In the genomic region with DNA sequence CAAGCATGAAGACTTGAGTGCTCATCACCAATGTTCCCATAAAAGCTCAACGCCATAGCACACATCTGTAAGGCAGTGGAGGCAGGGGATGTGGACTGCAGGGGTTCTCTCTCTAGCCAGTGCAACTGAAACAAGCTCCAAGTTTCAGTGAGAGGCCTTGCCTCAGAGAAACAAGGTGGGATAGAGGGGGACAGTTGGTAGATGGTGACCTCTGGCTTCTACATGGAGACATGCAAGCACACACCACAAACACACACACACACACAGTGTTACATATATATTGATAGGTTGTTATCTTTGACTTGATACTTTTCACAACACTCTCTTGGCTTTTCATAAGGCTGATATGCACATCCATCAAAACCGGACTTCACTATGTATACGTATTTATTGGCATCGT, we compare ENCODE assay signal across 16 mouse cellular contexts. TPM values are rescaled to one million over a fixed set of nuclear protein-coding genes. Genes with fewer than 3 reads are reported as not detected.
DNase-seq lines count a peak whose midpoint lies in the region; ATAC-seq and TF ChIP-seq lines count a peak whose summit lies in the region.
"Had no signal": no experiment of that assay in that cellular context is flagged by ENCODE, and none has a peak within 500 bp of the region (broad histone marks: within the 10 kb centered on the region; RNA-seq: fewer than 3 reads in every experiment).

No protein-coding gene starts in this region.

- no peak overlapping the region for H3K4me3 ChIP-seq in embryonic facial prominence, embryonic 13.5 days
- no peak overlapping the region for H3K4me3 ChIP-seq in embryonic facial prominence, embryonic 10.5 days
- H3K4me3 ChIP-seq in embryonic fibroblast, embryonic 13.5 days (ENCODE audit: insufficient read depth, low read length): no peak overlapping the region
- H3K4me3 ChIP-seq in macrophage (ENCODE audit: inconsistent target): no peak overlapping the region
- H3K4me3 ChIP-seq: forebrain, embryonic 13.5 days; hindbrain, embryonic 15.5 days had no signal

- 96% methylated on average over 4 of the region's 4 CpGs for WGBS in embryonic facial prominence, embryonic 13.5 days
- 95% methylated on average over 4 of the region's 4 CpGs for WGBS in embryonic facial prominence, embryonic 10.5 days
- WGBS in macrophage (ENCODE audit: missing documents): 44% methylated on average over 4 of the region's 4 CpGs

- TF ChIP-seq POLR2A in embryonic fibroblast, embryonic 13.5 days (IDR thresholded peaks at IDR 0.05; ENCODE audit: low read depth, low read length): no peak

- peaks cover 30% of the 10 kb centered on the region for H3K4me1 ChIP-seq in embryonic facial prominence, embryonic 13.5 days
- peaks cover 39% of the 10 kb centered on the region for H3K4me1 ChIP-seq in embryonic facial prominence, embryonic 10.5 days
- peaks cover 12% of the 10 kb centered on the region for H3K4me1 ChIP-seq in embryonic fibroblast, embryonic 13.5 days (ENCODE audit: control insufficient read depth, insufficient read depth, low read length)

- H3K27ac ChIP-seq in embryonic facial prominence, embryonic 13.5 days: peak overlapping the region; percentile 81; the same call in 1 of the 2 replicates
- H3K27ac ChIP-seq in embryonic facial prominence, embryonic 10.5 days (replicated peaks): no peak overlapping the region
- H3K27ac ChIP-seq in embryonic fibroblast, embryonic 13.5 days (ENCODE audit: insufficient read depth, low read length): peak overlapping the region; percentile 69
- peak overlapping the region; percentile 84 for H3K27ac ChIP-seq in macrophage
- H3K27ac ChIP-seq: forebrain, embryonic 13.5 days; heart, embryonic 15.5 days; hindbrain, embryonic 15.5 days; intestine, embryonic 15.5 days had no signal

- H3K9me3 ChIP-seq in embryonic facial prominence, embryonic 13.5 days: no peaks in the 10 kb centered on the region
- no peaks in the 10 kb centered on the region for H3K9me3 ChIP-seq in embryonic facial prominence, embryonic 10.5 days
- H3K9me3 ChIP-seq: forebrain, embryonic 13.5 days; heart, embryonic 15.5 days; hindbrain, embryonic 15.5 days; intestine, embryonic 15.5 days; kidney, embryonic 15.5 days had no signal

- H3K9ac ChIP-seq in embryonic facial prominence, embryonic 13.5 days: no peak overlapping the region
- H3K9ac ChIP-seq: forebrain, embryonic 13.5 days; heart, embryonic 15.5 days; hindbrain, embryonic 15.5 days; intestine, embryonic 15.5 days; kidney, embryonic 15.5 days; lung, embryonic 14.5 days had no signal

- H3K27me3 ChIP-seq in embryonic facial prominence, embryonic 13.5 days: peaks cover 34% of the 10 kb centered on the region
- H3K27me3 ChIP-seq in embryonic facial prominence, embryonic 10.5 days (replicated peaks; ENCODE audit: low read depth, poor library complexity, severe bottlenecking): peaks cover 51% of the 10 kb centered on the region

- ATAC-seq in embryonic facial prominence, embryonic 13.5 days (ENCODE audit: insufficient number of reproducible peaks, insufficient read depth, low FRiP score, low TSS enrichment, low read depth): no peak
- ATAC-seq: forebrain, embryonic 13.5 days; intestine, embryonic 15.5 days; midbrain, embryonic 16.5 days had no signal

- H3K79me2 ChIP-seq in macrophage (ENCODE audit: inconsistent target): peaks cover 21% of the 10 kb centered on the region

- no peaks in the 10 kb centered on the region for H3K36me3 ChIP-seq in embryonic facial prominence, embryonic 13.5 days
- H3K36me3 ChIP-seq in embryonic facial prominence, embryonic 10.5 days (replicated peaks): no peaks in the 10 kb centered on the region
- H3K36me3 ChIP-seq in macrophage (ENCODE audit: inconsistent target): no peaks in the 10 kb centered on the region
- H3K36me3 ChIP-seq: heart, embryonic 15.5 days; hindbrain, embryonic 15.5 days; intestine, embryonic 15.5 days; kidney, embryonic 15.5 days had no signal

- TF ChIP-seq CTCF in embryonic fibroblast, embryonic 13.5 days (IDR thresholded peaks at IDR 0.05; ENCODE audit: borderline replicate concordance, insufficient read depth, low read length): no peak

- H3K4me2 ChIP-seq in embryonic facial prominence, embryonic 13.5 days: no peak overlapping the region
- H3K4me2 ChIP-seq: forebrain, embryonic 13.5 days; hindbrain, embryonic 15.5 days had no signal

- DNase-seq in embryonic facial prominence, embryonic 10.5 days (ENCODE audit: low spot score): no peak
- DNase-seq in 416B (ENCODE audit: low read depth): peak; percentile 58
- no peak for DNase-seq in adrenal gland, adult 8-10 months
- DNase-seq in adrenal gland, postnatal 4 days (ENCODE audit: low spot score in 2 of 2): no peak
- DNase-seq: cerebellum, adult 11 months; cerebellum, postnatal 14 days had no signal

RNA-seq across cellular contexts. Expression of gene Syne3, which starts 2.7 kb away (rescaled TPM):
- polyA plus RNA-seq in embryonic facial prominence, embryonic 13.5 days (2015; fragmentation: Nextera tagmentation; extraction: Ambion mirVana): 1.3 and 1.6 TPM in 2 replicates
- 0.24 and 0.26 TPM in 2 replicates for polyA plus RNA-seq in embryonic facial prominence, embryonic 10.5 days (2016; fragmentation: Nextera tagmentation; extraction: Ambion mirVana)
- 13.6 and 15.9 TPM in 2 replicates for polyA plus RNA-seq in embryonic fibroblast, embryonic 13.5 days (2011; ENCODE audit: insufficient read length, low read depth, missing spikeins)
- total RNA-seq in macrophage (2018; cell fraction: chromatin; rRNA removed): 100 to 1,000 TPM in 3 of 26 experiments, 10 to 100 TPM in 21, 1 to 10 TPM in 2; 9.1 to 309 (median 31.2) TPM
- 10 to 100 TPM in 13 of 26 experiments, 1 to 10 TPM in 13; 4.6 to 56.9 (median 12.5) TPM for total RNA-seq in macrophage (2018; cell fraction: cytosol; rRNA removed)
- 100 to 1,000 TPM in 1 of 26 experiments, 10 to 100 TPM in 15, 1 to 10 TPM in 10; 6.6 to 122 (median 16.8) TPM for total RNA-seq in macrophage (2018; cell fraction: nucleus; rRNA removed)
- polyA plus RNA-seq in macrophage (2018): 6.4 to 13.5 TPM (median 8.7 TPM) in 3 replicates
- 10 to 100 TPM; 12.0 to 20.8 (median 16.8) TPM for total RNA-seq in adrenal gland, adult 8-10 months (2022)
- total RNA-seq in adrenal gland, postnatal 4 days (2021): 10 to 100 TPM; 11.3 to 11.7 TPM

RNA-seq across cellular contexts. Expression of gene Glrx5, which starts 20.2 kb away (rescaled TPM):
- polyA plus RNA-seq in embryonic facial prominence, embryonic 13.5 days (2015; fragmentation: Nextera tagmentation; extraction: Ambion mirVana): 149 and 158 TPM in 2 replicates
- 218 and 234 TPM in 2 replicates for polyA plus RNA-seq in embryonic facial prominence, embryonic 10.5 days (2016; fragmentation: Nextera tagmentation; extraction: Ambion mirVana)
- 37.6 and 45.1 TPM in 2 replicates for polyA plus RNA-seq in embryonic fibroblast, embryonic 13.5 days (2011; ENCODE audit: insufficient read length, low read depth, missing spikeins)
- 1 to 10 TPM in 20 of 26 experiments, under 1 TPM in 4, not detected in 2; 0.65 to 9.7 (median 2.2) TPM for total RNA-seq in macrophage (2018; cell fraction: chromatin; rRNA removed)
- total RNA-seq in macrophage (2018; cell fraction: cytosol; rRNA removed): 10 to 100 TPM; 14.1 to 26.6 (median 18.8) TPM
- 10 to 100 TPM in 3 of 26 experiments, 1 to 10 TPM in 23; 2.0 to 27.2 (median 7.0) TPM for total RNA-seq in macrophage (2018; cell fraction: nucleus; rRNA removed)
- 5.1 to 28.7 TPM (median 17.8 TPM) in 3 replicates for polyA plus RNA-seq in macrophage (2018)
- 100 to 1,000 TPM; 132 to 279 (median 202) TPM for total RNA-seq in adrenal gland, adult 8-10 months (2022)
- total RNA-seq in adrenal gland, postnatal 4 days (2021): 100 to 1,000 TPM; 134 to 139 TPM
